Mouse (Mus musculus): ENCODE measurements around the gene Glo1. TPM values are rescaled to one million over a fixed set of nuclear protein-coding genes. Genes with fewer than 3 reads are reported as not detected.

The Glo1 gene
- polyA plus RNA-seq, 1 experiment from 2014 or later = 194 TPM

DNA sequence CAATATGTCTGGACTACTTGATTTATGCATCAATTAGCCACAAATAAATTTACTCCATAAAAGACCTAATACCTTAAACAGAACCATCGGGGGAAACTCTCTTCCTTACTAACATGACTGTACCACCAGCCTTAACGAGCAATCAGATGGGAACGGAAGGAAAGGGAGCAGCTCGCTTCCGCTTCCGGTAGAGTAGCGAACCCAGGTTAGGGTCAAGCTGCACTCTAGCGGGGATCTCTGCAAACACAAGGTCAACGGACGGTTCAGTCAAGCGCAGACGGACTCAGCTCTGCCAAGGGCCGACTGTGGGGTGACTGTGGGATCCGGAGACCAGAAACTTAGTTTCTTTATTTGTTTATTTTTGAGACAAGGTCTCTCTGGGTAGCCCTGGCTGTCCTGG, 24.5 kb downstream of the Glo1 start:
- ATAC-seq (ENCODE audit: extremely low read depth, insufficient number of reproducible peaks, low FRiP score, low TSS enrichment) = no peak
- Histone ChIP-seq H3K36me3 (peaks cover 71% of the 10 kb centered on the region), H3K4me1 (0 out of 2 replicates have a peak, but pooled peaks cover 4% of the 10 kb centered on the region)

DNA sequence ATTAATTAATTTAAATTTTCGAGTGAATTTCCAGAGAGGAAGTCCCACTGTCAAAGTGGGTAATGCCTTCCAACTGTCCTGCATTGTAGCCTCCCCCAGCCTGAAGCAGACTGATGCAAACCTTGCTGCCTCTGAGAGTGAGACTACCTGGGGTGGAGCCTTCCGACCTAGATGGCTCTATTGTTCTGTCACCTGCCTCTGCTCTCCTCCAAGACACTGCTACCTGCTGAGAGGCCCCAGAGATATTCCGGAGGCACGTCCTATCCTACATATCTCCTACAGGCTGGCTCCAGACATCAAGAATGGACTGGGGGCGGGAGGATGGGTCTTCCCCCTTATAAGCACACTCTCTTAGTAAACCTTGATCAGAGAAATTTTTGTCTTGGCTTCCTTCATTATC, 28.4 kb downstream of the Glo1 start:
- Histone ChIP-seq H3K36me3 (peaks cover 91% of the 10 kb centered on the region), H3K4me3 (no peak overlapping the region), H3K27ac (replicated peaks) (no peak overlapping the region), H3K9me3 (no peaks in the 10 kb centered on the region), H3K9ac (no peak overlapping the region), H3K27me3 (replicated peaks) (no peaks in the 10 kb centered on the region), H3K4me2 (no peak overlapping the region), H3K4me1 (no peaks in the 10 kb centered on the region)
- WGBS = 85% methylated on average over 5 of the region's 5 CpGs
- ATAC-seq (ENCODE audit: extremely low read depth, insufficient number of reproducible peaks, low FRiP score, low TSS enrichment) = no peak

More for the DNA sequence above, 24.5 kb downstream of the Glo1 start:
- 92% methylated on average over 14 of the region's 14 CpGs for WGBS
- no peak overlapping the region for H3K9ac ChIP-seq
- no peak overlapping the region for H3K27ac ChIP-seq (replicated peaks)
- no peak overlapping the region for H3K4me3 ChIP-seq
- H3K9me3 ChIP-seq = no peaks in the 10 kb centered on the region
- H3K27me3 ChIP-seq (replicated peaks) = no peaks in the 10 kb centered on the region
- no peak overlapping the region for H3K4me2 ChIP-seq

GRCm38 (mm10) chr17:30597786-30598185, 28.9 kb downstream of the Glo1 start:
- H3K9me3 ChIP-seq = no peaks in the 10 kb centered on the region
- ATAC-seq (ENCODE audit: extremely low read depth, insufficient number of reproducible peaks, low FRiP score, low TSS enrichment) = no peak
- no peak overlapping the region for H3K9ac ChIP-seq
- H3K36me3 ChIP-seq = peaks cover 91% of the 10 kb centered on the region
- H3K4me3 ChIP-seq = no peak overlapping the region
- no peaks in the 10 kb centered on the region for H3K4me1 ChIP-seq
- 91% methylated on average over 9 of the region's 9 CpGs for WGBS
- H3K27me3 ChIP-seq (replicated peaks) = no peaks in the 10 kb centered on the region
- H3K4me2 ChIP-seq = no peak overlapping the region
- no peak overlapping the region for H3K27ac ChIP-seq (replicated peaks)

GRCm38 (mm10) chr17:30594846-30595245, 31.8 kb downstream of the Glo1 start:
- no peaks in the 10 kb centered on the region for H3K27me3 ChIP-seq (replicated peaks)

GRCm38 (mm10) chr17:30594407-30594806, 32.3 kb downstream of the Glo1 start:
- Histone ChIP-seq H3K9ac (no peak overlapping the region), H3K9me3 (no peaks in the 10 kb centered on the region), H3K27me3 (replicated peaks) (no peaks in the 10 kb centered on the region), H3K4me1 (peaks cover 8% of the 10 kb centered on the region; the same call in 1 of the 2 replicates), H3K4me2 (no peak overlapping the region), H3K36me3 (peaks cover 71% of the 10 kb centered on the region), H3K4me3 (no peak overlapping the region), H3K27ac (replicated peaks) (no peak overlapping the region)
- 76% methylated on average over 5 of the region's 5 CpGs for WGBS
- no peak for ATAC-seq (ENCODE audit: extremely low read depth, insufficient number of reproducible peaks, low FRiP score, low TSS enrichment)

More at GRCm38 (mm10) chr17:30594846-30595245, 31.8 kb downstream of the Glo1 start:
- ATAC-seq (ENCODE audit: extremely low read depth, insufficient number of reproducible peaks, low FRiP score, low TSS enrichment) = no peak
- Histone ChIP-seq H3K9me3 (no peaks in the 10 kb centered on the region), H3K9ac (no peak overlapping the region), H3K27ac (replicated peaks) (no peak overlapping the region), H3K4me3 (no peak overlapping the region), H3K36me3 (peaks cover 75% of the 10 kb centered on the region), H3K4me2 (no peak overlapping the region), H3K4me1 (peaks cover 8% of the 10 kb centered on the region; the same call in 1 of the 2 replicates)
- 69% methylated on average over 6 of the region's 6 CpGs for WGBS

- WGBS = 54% methylated on average over 17 of the region's 17 CpGs
- H3K4me1 ChIP-seq = peaks cover 8% of the 10 kb centered on the region; the same call in 1 of the 2 replicates
- no peak; the same call in 1 of the 2 replicates for ATAC-seq (ENCODE audit: extremely low read depth, insufficient number of reproducible peaks, low FRiP score, low TSS enrichment)
- H3K4me2 ChIP-seq = no peak overlapping the region
- H3K9me3 ChIP-seq = no peaks in the 10 kb centered on the region
- peaks cover 35% of the 10 kb centered on the region for H3K36me3 ChIP-seq
- H3K4me3 ChIP-seq = no peak overlapping the region
- no peak overlapping the region for H3K27ac ChIP-seq (replicated peaks)
- no peak overlapping the region for H3K9ac ChIP-seq
- H3K27me3 ChIP-seq (replicated peaks) = no peaks in the 10 kb centered on the region
Measured at GRCm38 (mm10) chr17:30590417-30591198, 36.1 kb downstream of the Glo1 start.

- 73% methylated on average over 2 of the region's 2 CpGs for WGBS
- Histone ChIP-seq H3K27me3 (replicated peaks) (no peaks in the 10 kb centered on the region), H3K4me3 (no peak overlapping the region), H3K27ac (replicated peaks) (no peak overlapping the region), H3K9me3 (no peaks in the 10 kb centered on the region), H3K4me1 (no peaks in the 10 kb centered on the region), H3K4me2 (no peak overlapping the region), H3K9ac (no peak overlapping the region), H3K36me3 (no peaks in the 10 kb centered on the region)
- ATAC-seq (ENCODE audit: extremely low read depth, insufficient number of reproducible peaks, low FRiP score, low TSS enrichment) = no peak
Measured at GRCm38 (mm10) chr17:30583258-30584001, 43.2 kb downstream of the Glo1 start.

DNA sequence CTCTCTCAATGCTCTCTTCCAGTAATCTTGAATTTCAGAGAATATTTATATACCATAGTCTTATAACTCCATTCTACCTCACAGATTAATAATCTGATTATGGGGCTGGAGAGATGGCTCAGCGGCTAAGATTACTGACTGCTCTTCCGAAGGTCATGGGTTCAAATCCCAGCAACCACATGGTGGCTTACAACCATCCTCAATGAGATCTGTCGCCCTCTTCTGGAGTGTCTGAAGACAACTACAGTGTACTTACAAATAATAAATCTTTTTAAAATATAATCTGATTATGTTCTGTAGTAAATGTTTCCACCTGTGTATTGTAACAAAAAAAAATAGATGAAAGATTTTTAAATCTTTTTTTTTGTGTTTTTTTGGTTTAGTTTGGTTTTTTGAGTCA, 44.4 kb downstream of the Glo1 start:
- Histone ChIP-seq H3K36me3 (no peaks in the 10 kb centered on the region), H3K27ac (replicated peaks) (no peak overlapping the region), H3K9ac (no peak overlapping the region), H3K4me2 (no peak overlapping the region), H3K9me3 (no peaks in the 10 kb centered on the region), H3K4me3 (no peak overlapping the region), H3K27me3 (replicated peaks) (no peaks in the 10 kb centered on the region), H3K4me1 (peaks cover 1% of the 10 kb centered on the region; the same call in 1 of the 2 replicates)
- WGBS = 79% methylated on average over 3 of the region's 3 CpGs
- no peak for ATAC-seq (ENCODE audit: extremely low read depth, insufficient number of reproducible peaks, low FRiP score, low TSS enrichment)

GRCm38 (mm10) chr17:30581201-30581600, 45.5 kb downstream of the Glo1 start:
- ATAC-seq (ENCODE audit: extremely low read depth, insufficient number of reproducible peaks, low FRiP score, low TSS enrichment) = no peak
- no peak overlapping the region for H3K4me2 ChIP-seq
- no peak overlapping the region for H3K27ac ChIP-seq (replicated peaks)
- no peaks in the 10 kb centered on the region for H3K36me3 ChIP-seq
- 72% methylated on average over 6 of the region's 6 CpGs for WGBS
- no peak overlapping the region for H3K4me3 ChIP-seq
- H3K9me3 ChIP-seq = no peaks in the 10 kb centered on the region
- peaks cover 9% of the 10 kb centered on the region for H3K4me1 ChIP-seq
- H3K27me3 ChIP-seq (replicated peaks) = no peaks in the 10 kb centered on the region
- no peak overlapping the region for H3K9ac ChIP-seq

DNA sequence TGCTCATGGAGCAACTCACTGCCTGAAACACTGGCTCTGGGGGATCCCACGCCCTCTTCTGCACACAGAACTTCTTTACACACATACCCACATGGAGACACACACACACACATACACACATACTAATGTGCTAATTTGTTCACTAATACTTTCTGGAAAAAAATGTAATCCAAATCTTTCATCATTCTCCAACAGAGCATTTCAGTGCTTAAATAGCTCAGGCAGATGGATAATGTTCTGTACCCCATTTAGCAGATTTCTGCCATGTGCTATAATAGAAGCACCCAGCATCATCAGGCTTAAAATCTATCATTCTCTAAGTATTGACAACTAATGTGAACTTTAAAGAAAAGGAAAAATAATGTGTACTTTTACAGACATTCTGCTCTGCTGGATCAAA, 45.9 kb downstream of the Glo1 start:
- no peaks in the 10 kb centered on the region for H3K36me3 ChIP-seq
- no peak for ATAC-seq (ENCODE audit: extremely low read depth, insufficient number of reproducible peaks, low FRiP score, low TSS enrichment)
- WGBS = 73% methylated on average over 1 of the region's 1 CpGs

GRCm38 (mm10) chr17:30576946-30577345, 49.7 kb downstream of the Glo1 start:
- no peak for ATAC-seq (ENCODE audit: extremely low read depth, insufficient number of reproducible peaks, low FRiP score, low TSS enrichment)
- 48% methylated on average over 12 of the region's 12 CpGs for WGBS

More for the DNA sequence above, 45.9 kb downstream of the Glo1 start:
- no peak overlapping the region for H3K9ac ChIP-seq
- peaks cover 9% of the 10 kb centered on the region for H3K4me1 ChIP-seq
- no peak overlapping the region for H3K27ac ChIP-seq (replicated peaks)
- no peaks in the 10 kb centered on the region for H3K9me3 ChIP-seq
- no peak overlapping the region for H3K4me3 ChIP-seq
- no peaks in the 10 kb centered on the region for H3K27me3 ChIP-seq (replicated peaks)
- H3K4me2 ChIP-seq = no peak overlapping the region

More at GRCm38 (mm10) chr17:30576946-30577345, 49.7 kb downstream of the Glo1 start:
- H3K4me1 ChIP-seq = peaks cover 27% of the 10 kb centered on the region
- no peaks in the 10 kb centered on the region for H3K36me3 ChIP-seq
- H3K9ac ChIP-seq = peak overlapping the region; percentile 90
- peak overlapping the region; percentile 90 for H3K27ac ChIP-seq (replicated peaks)
- no peaks in the 10 kb centered on the region for H3K27me3 ChIP-seq (replicated peaks)
- H3K4me2 ChIP-seq = peak overlapping the region; percentile 92
- peak overlapping the region; percentile 74 for H3K4me3 ChIP-seq
- no peaks in the 10 kb centered on the region for H3K9me3 ChIP-seq
